Mouse (Mus musculus): ENCODE measurements at regions not wholly inside any gene's neighbourhood (a gene's known extent, or its start where the extent isn't known, plus 50 kb on each side); places are given as distances from the start of the nearest gene placed in this dataset.
"Not testable (repeated sequence)": the region's sequence is repeated elsewhere in the genome, so short reads cannot be mapped to it uniquely, and the experiment has no call there.

DNA sequence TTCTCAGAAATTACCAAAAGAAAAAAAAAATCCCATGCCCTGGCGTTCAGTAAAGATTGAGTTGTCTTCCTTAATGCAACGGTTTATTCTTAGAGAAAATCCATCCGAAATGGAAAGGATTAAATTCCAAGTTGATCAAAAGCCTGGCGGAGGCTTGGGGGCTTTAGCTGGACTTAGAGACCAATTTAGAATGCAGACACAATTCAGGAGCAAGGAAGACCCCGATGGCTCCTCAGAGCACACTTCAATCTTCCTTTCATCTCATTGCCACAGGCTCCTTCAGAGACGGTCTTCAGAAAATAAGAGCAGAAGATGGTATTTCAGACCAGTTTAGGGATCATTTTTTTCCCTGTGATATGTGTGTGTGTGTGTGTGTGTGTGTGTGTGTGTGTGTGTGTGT lies 171.8 kb downstream of the Ankrd50 start:
- DNase-seq = no peak

DNA sequence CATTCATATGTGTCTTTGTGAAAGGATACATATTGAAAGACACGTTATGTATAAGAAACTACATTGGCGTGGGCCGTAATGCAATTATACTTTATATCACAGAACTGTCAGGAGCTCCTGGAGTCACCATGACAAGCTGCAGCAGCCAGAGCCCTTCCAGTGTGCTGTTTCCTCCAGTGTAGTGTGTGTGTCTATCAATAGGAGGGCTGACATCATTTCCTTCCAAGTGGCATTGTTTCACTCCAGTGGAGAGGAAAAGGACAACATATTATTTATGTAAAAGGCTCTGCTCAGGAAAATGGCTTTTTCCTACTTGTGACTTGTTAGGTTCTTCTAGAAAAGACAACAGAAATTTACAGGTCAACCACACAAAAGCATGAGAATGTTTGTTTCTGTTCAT lies 172.5 kb downstream of the Ankrd50 start:
- DNase-seq = no peak

DNA sequence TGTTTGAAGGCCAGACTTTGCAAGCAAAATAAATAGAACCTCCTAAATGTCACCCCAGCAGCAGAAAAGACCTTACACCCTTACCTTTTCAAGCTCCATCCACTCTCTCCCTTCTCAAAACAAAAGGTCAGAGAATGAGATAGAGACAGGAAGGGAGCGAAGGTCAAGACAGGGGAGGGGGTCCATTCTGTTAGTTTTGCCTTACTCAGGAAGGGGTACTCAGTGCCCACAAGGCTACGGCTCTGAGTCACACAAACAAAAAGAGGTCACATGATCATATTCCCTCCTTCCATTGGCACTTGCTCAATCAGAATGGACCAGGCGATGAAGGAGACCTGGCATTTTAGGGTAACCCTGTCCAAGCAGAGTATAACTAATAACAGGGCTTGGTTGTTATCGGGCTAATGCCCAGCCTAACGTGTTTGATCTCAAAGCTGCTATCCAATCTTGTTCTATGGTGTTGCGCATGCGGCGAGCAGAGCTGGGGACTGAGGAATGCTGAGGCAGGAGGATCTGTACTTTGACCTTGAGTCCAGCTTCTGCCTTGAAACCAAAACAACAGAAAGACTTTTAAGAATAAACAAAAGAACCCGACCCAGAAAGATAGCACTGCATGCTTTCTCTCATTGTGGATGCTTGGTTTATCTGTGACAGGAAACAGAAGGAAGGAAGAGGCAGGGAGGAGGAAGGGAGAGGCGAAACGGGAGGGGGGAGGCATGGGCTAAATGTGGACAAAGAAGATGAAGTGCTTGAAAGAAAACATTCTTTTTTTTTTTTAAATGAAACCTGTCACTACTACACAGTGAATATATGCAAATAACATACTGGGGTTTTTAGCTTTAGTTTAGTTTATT lies 184.5 kb downstream of the Ankrd50 start:
- DNase-seq = no peak

- DNase-seq = no peak
These were observed 185.3 kb downstream of the Ankrd50 start for GRCm38 (mm10) chr3:38299236-38299897.

DNA sequence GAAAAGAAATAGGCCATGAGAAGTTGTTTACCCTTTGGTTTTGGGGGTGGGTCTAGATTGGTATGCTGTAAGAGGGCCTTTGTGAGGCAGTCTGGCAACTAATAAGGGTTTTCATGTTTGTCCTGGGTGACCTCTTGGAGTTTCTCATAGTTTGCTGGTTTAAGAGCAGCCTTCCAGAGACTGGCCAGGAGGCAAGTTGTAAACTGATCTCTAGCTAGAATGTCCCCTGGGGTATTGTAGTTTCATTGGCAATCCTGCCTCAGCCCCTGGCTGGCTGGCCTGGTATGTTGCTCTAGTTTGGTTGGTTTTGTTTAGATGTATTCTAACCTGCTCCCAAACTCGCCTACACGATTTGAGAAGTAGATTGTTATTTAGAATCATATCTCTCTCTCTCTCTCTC lies 187.1 kb downstream of the Ankrd50 start:
- DNase-seq = no peak

DNA sequence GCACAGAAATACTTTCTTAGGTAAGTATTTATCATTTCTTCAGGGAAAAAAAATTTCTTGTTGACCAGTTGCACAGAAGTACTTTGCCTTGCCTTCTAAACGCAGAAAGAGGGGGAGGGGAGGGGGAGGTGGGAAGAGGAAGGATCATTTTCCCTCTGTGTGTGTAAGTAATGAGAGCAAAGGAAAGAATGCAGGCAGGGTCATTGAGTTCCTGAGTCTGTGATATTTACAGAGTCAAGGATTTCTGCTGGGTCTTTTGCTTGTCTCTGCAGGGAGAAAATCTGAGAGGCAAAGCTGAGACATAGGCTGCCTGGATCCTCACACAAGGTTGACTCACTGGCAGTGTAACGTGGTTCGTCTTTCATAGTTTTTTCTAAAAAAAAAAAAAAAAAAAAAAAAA lies 195.6 kb downstream of the Ankrd50 start:
- DNase-seq = no peak

DNA sequence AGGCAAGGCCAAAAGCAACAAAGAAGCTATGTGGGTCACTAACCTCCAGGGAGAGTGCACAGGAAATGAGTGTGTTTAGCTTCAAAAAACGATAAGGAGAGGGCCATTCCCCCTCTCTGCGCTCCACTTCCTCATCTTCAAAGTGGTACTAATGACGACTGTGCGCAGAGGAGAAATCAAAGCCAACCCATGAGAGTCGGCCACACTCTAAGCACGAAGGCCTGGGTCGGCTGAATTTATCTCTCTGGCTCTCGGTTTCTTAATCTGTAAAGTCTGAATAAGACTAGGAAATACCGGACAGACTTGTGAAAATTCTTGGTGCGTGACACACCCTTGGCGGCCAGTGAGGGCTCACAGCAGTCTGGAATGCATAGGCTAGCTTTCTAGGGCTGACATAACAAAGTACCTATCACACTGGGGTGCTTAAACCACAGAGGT lies 200.9 kb downstream of the Ankrd50 start:
- DNase-seq = peak; percentile 21

- no peak for DNase-seq
These were observed 201.8 kb downstream of the Ankrd50 start for GRCm38 (mm10) chr3:38282891-38283290.

DNA sequence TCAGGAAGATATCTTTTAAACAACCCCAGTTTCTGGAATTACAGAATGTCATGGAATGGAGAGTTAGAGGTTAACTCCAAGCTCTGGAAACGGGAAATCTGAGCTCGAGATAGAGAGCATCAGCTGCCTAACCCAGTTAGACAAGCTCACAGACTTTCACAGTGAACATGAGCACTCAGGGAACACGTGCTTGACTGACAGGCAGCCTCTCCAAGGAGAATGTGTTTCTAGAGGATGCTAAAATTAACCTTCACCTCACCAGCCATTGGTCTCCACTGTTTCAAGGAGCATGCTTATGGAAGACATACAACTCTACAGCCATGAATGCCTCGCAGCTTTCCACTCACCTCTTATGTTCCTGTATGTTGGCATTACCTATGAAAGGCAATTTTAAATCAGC lies 203.0 kb downstream of the Ankrd50 start:
- DNase-seq = no peak

DNA sequence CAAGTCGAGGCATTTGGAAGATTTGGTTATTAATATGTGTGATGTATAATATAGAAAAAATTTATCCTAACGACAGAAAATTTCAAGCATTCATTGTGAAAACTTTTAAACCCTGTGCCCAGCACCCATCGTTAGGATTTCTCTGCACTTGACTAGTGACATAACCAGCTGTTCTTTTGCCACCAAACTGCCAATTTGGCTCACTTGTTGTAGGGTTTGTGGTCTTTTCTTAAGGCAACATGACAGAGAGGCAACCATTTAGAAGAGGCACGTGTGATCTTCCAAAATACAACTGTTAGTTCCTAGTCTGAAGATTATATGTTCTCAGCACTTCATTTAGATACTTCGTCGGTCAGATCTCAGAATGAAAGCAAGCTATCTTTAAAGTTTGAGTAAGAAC lies 203.8 kb downstream of the Ankrd50 start:
- no peak for DNase-seq

- DNase-seq = peak; percentile 76
These were observed 204.5 kb downstream of the Ankrd50 start for GRCm38 (mm10) chr3:38280105-38280504.

DNA sequence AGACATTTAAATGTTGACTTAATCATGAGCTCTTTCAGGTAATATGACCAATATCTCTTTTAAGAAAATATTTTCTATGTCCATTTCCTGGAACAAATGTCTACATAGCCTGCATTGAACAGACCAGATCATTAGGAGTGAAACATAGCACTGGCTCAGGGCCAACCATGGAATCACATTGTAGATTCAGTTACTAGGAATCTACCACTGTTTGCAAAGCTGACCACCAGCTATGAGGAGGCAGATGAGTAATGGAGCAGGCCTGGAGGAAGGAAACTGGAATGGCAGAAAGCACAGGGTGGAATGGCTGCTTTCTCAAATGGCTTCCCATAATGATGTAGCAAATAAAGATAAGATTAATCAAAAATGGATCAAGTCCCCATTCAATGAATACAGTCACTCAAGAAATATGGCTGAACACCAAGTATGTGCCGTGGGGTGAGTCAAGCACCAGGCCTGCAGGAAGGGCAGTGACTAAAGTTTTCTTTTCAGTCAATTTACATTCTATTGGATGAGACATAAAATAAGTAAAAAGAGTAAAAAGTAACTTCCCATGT lies 207.6 kb downstream of the Ankrd50 start:
- DNase-seq = no peak

GRCm38 (mm10) chr3:38275321-38275720 lies 209.3 kb downstream of the Ankrd50 start:
- DNase-seq = no peak

- DNase-seq = no peak
These were observed 213.9 kb downstream of the Ankrd50 start for GRCm38 (mm10) chr3:38270742-38271141.

- DNase-seq = no peak
These were observed 216.4 kb downstream of the Ankrd50 start for GRCm38 (mm10) chr3:38268226-38268625.

DNA sequence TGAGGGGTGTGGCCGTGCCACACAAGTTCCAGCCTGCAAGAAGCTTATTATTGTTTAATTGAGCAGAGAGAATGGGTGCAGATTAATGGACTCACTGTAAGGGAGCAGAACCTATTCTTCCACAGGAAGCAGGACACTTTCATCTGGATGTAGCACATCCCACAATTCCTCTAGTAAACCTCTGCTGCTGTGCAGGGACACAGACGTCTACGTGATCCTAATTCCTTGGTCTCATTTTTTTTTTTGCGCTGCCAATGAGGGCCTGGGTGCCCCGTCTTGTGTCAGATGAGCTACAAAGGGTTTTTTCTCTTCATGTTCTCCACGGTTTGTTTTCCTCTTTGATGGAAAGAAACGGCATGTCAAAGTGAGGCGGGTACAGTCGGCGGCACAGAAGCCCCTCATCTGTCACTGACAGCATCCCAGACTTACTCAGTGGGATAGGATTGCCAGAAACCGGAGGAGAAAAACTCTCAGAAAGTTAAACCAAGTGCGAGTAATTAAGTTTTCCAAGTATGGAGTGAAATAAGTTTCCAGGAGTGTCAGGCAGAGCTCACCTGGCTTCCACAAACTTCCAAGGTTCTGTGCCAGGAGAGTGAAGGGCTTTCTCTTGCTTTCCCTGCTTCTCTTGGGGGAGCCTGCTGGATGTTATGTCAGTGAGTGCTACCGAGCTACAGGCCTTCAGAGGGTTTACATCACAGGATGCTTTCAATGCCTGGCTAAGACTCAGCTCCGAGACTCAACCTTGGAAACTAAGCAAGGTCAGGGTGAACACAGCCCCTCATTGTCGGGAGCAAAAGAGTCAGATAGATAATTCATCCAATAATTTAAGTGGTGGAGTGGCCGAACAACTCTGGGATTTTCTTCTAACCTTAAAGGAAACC lies 221.1 kb downstream of the Ankrd50 start:
- DNase-seq = no peak

DNA sequence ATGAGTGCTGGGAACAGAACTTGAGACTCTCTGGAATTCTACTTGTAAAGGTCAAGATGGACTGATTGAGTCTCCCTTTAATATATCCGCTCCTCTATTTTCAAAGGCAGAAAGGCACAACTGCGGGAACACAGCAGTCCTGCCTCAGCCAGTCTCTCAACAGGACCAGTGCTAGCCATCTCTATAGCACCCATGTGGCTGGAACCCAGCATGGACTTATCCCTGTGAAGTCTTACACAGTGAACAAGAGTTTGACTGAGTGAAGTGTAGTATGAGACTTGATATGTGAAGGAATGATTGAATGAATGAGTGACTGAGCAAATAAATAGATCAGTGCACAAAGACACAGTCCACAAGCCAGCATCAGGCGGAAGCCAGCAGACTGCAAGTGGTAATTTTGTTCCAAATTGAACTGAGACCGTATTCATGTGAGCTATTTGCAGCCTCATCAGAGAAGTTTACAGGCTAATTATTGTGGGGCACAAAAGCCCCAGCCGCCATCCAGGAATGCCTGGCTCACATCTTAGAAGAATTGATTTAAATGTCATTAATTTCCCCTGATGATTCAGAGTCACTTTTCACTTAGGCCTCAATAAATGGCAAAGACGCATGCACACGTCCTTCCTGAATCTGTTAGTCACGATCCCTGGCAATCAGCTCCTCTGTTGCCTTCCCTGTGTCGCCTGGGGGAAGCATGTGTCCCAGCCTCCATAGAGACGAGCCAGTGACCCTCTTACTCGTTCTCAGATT lies 223.1 kb downstream of the Ankrd50 start:
- no peak for DNase-seq

DNA sequence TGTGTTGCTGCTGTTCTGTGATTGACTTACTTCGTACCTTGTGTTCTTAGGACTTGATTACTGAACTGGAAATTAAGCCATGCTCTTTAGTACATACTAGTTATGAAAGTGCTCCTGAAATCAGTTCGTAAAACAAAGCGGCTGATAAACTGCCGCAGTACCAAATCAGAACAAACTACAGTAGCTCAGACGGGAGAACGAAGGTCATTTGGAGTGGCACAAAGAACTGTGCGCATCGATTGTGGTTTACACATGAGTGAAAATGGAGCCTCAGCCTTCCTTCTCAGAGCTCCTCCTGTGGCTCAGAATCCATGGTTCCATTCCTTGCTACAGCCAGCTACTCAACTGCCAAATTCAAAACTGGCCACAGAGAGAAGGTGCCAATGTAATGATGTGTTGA lies 225.4 kb downstream of the Ankrd50 start:
- not testable (repeated sequence) for DNase-seq

DNA sequence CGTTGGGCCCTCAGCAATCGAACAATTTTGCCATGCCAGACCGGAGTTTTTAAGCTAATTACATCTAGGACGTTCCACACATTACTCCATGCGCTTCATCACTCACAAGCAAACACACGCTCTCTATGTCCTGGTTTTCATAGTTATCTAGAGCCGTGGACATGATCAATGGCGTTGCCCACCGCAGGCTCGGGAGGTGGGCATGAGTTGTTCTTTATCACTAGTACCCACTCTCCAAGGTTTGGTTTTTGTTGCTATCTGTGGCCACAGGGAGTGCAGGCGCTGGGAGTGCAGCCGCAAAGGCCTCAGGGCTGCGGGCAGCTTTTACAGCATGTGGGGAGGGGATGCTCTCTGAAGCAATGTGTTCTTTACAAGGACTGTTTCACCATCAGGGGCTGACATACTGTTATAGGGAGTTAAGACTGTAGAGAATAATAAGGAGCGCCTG lies 226.8 kb downstream of the Ankrd50 start:
- no peak for DNase-seq

GRCm38 (mm10) chr3:38257076-38257842 lies 227.4 kb downstream of the Ankrd50 start:
- no peak for DNase-seq

- DNase-seq = peak; percentile 40
These were observed 229.0 kb downstream of the Ankrd50 start for GRCm38 (mm10) chr3:38255674-38256073.

Measured in thymus, postnatal 25 days (tissue).